Mouse (Mus musculus): ENCODE measurements around the gene Angptl6. TPM values are rescaled to one million over a fixed set of nuclear protein-coding genes. Genes with fewer than 3 reads are reported as not detected.

Angptl6 gene
- polyA plus RNA-seq, 1 experiment from 2014 or later = 4.3 TPM

- ATAC-seq (ENCODE audit: low FRiP score, low read depth) = no peak; the same call in 1 of the 2 replicates
- H3K4me3 ChIP-seq = peak overlapping the region; percentile 39
- peak overlapping the region; percentile 20 for H3K9ac ChIP-seq (replicated peaks)
- H3K27me3 ChIP-seq = no peaks in the 10 kb centered on the region
- 0 out of 2 replicates have a peak overlapping the region, but pooled peaks have one; percentile 43 for H3K27ac ChIP-seq (replicated peaks)
- no peaks in the 10 kb centered on the region for H3K9me3 ChIP-seq
- H3K4me2 ChIP-seq (replicated peaks) = peak overlapping the region; percentile 54
- no peaks in the 10 kb centered on the region for H3K36me3 ChIP-seq
- H3K4me1 ChIP-seq = 0 out of 2 replicates have a peak, but pooled peaks cover 5% of the 10 kb centered on the region
- 38% methylated on average over 14 of the region's 14 CpGs for WGBS
Observed at GRCm38 (mm10) chr9:20877118-20878040, 2.1 kb downstream of the Angptl6 start.

- no peak for ATAC-seq (ENCODE audit: low FRiP score, low read depth)
- no peak overlapping the region for H3K27ac ChIP-seq (replicated peaks)
- no peaks in the 10 kb centered on the region for H3K9me3 ChIP-seq
- 72% methylated on average over 9 of the region's 9 CpGs for WGBS
- H3K9ac ChIP-seq (replicated peaks) = no peak overlapping the region
- no peaks in the 10 kb centered on the region for H3K36me3 ChIP-seq
- peaks cover 5% of the 10 kb centered on the region; the same call in 1 of the 2 replicates for H3K27me3 ChIP-seq
- no peak overlapping the region for H3K4me3 ChIP-seq
- H3K4me2 ChIP-seq (replicated peaks) = no peak overlapping the region
- H3K4me1 ChIP-seq = 0 out of 2 replicates have a peak, but pooled peaks cover 5% of the 10 kb centered on the region
Observed at GRCm38 (mm10) chr9:20876318-20877117, 3.0 kb downstream of the Angptl6 start.

- peaks cover 18% of the 10 kb centered on the region for H3K27me3 ChIP-seq
- ATAC-seq (ENCODE audit: low FRiP score, low read depth) = no peak
- WGBS = 67% methylated on average over 23 of the region's 23 CpGs
- H3K4me3 ChIP-seq = no peak overlapping the region
- H3K9ac ChIP-seq (replicated peaks) = no peak overlapping the region
- no peak overlapping the region for H3K4me2 ChIP-seq (replicated peaks)
- H3K36me3 ChIP-seq = no peaks in the 10 kb centered on the region
- H3K9me3 ChIP-seq = no peaks in the 10 kb centered on the region
- no peak overlapping the region for H3K27ac ChIP-seq (replicated peaks)
- H3K4me1 ChIP-seq = 0 out of 2 replicates have a peak, but pooled peaks cover 5% of the 10 kb centered on the region
Observed at GRCm38 (mm10) chr9:20875021-20875790, 4.3 kb downstream of the Angptl6 start.

- 89% methylated on average over 12 of the region's 12 CpGs for WGBS
Observed at GRCm38 (mm10) chr9:20873521-20873920, 6.0 kb downstream of the Angptl6 start.

GRCm38 (mm10) chr9:20872991-20873390, 6.5 kb downstream of the Angptl6 start:
- Histone ChIP-seq H3K4me2 (replicated peaks) (no peak overlapping the region), H3K27ac (replicated peaks) (no peak overlapping the region), H3K4me3 (no peak overlapping the region), H3K9me3 (no peaks in the 10 kb centered on the region), H3K27me3 (peaks cover 40% of the 10 kb centered on the region), H3K9ac (replicated peaks) (no peak overlapping the region), H3K36me3 (no peaks in the 10 kb centered on the region), H3K4me1 (peaks cover 8% of the 10 kb centered on the region; the same call in 1 of the 2 replicates)
- WGBS = 91% methylated on average over 10 of the region's 10 CpGs
- no peak for ATAC-seq (ENCODE audit: low FRiP score, low read depth)

More at GRCm38 (mm10) chr9:20873521-20873920, 6.0 kb downstream of the Angptl6 start:
- Histone ChIP-seq H3K4me2 (replicated peaks) (no peak overlapping the region), H3K4me3 (no peak overlapping the region), H3K9me3 (no peaks in the 10 kb centered on the region), H3K9ac (replicated peaks) (no peak overlapping the region), H3K27me3 (peaks cover 35% of the 10 kb centered on the region), H3K4me1 (peaks cover 6% of the 10 kb centered on the region; the same call in 1 of the 2 replicates), H3K27ac (replicated peaks) (no peak overlapping the region), H3K36me3 (no peaks in the 10 kb centered on the region)
- no peak for ATAC-seq (ENCODE audit: low FRiP score, low read depth)

- H3K4me3 ChIP-seq = no peak overlapping the region
- no peak for ATAC-seq (ENCODE audit: low FRiP score, low read depth)
- 74% methylated on average over 12 of the region's 12 CpGs for WGBS
- H3K36me3 ChIP-seq = no peaks in the 10 kb centered on the region
- H3K4me2 ChIP-seq (replicated peaks) = no peak overlapping the region
- peaks cover 8% of the 10 kb centered on the region; the same call in 1 of the 2 replicates for H3K4me1 ChIP-seq
- peaks cover 57% of the 10 kb centered on the region for H3K27me3 ChIP-seq
- no peaks in the 10 kb centered on the region for H3K9me3 ChIP-seq
- no peak overlapping the region for H3K9ac ChIP-seq (replicated peaks)
- H3K27ac ChIP-seq (replicated peaks) = no peak overlapping the region
Observed at GRCm38 (mm10) chr9:20870211-20871173, 9.0 kb downstream of the Angptl6 start.

- Histone ChIP-seq H3K9ac (replicated peaks) (no peak overlapping the region), H3K4me2 (replicated peaks) (no peak overlapping the region; the same call in 1 of the 2 replicates), H3K27me3 (peaks cover 61% of the 10 kb centered on the region), H3K4me1 (peaks cover 8% of the 10 kb centered on the region; the same call in 1 of the 2 replicates), H3K36me3 (no peaks in the 10 kb centered on the region), H3K4me3 (no peak overlapping the region), H3K9me3 (no peaks in the 10 kb centered on the region), H3K27ac (replicated peaks) (no peak overlapping the region)
- WGBS = 7% methylated on average over 19 of the region's 19 CpGs
- ATAC-seq (ENCODE audit: low FRiP score, low read depth) = no peak
Observed at GRCm38 (mm10) chr9:20869246-20869645, 10.3 kb downstream of the Angptl6 start.

GRCm38 (mm10) chr9:20868448-20869001, 11.0 kb downstream of the Angptl6 start, which contains the start of gene A230050P20Rik:
Gene A230050P20Rik, plus strand, starts transcription at chr9:20868642.
- Histone ChIP-seq H3K36me3 (no peaks in the 10 kb centered on the region), H3K4me1 (peaks cover 8% of the 10 kb centered on the region; the same call in 1 of the 2 replicates), H3K27me3 (peaks cover 61% of the 10 kb centered on the region), H3K4me2 (replicated peaks) (peak within 1 kb of the TSS; percentile 27), H3K27ac (replicated peaks) (no peak within 1 kb of the TSS), H3K9me3 (no peaks in the 10 kb centered on the region), H3K4me3 (peak within 1 kb of the TSS; percentile 26), H3K9ac (replicated peaks) (no peak within 1 kb of the TSS)
- no peak for ATAC-seq (ENCODE audit: low FRiP score, low read depth)
- WGBS = 10% methylated on average over 52 of the region's 53 CpGs

GRCm38 (mm10) chr9:20866879-20867278, 12.6 kb downstream of the Angptl6 start:
- WGBS = 52% methylated on average over 3 of the region's 3 CpGs
- no peak for ATAC-seq (ENCODE audit: low FRiP score, low read depth)
- Histone ChIP-seq H3K9me3 (no peaks in the 10 kb centered on the region), H3K36me3 (no peaks in the 10 kb centered on the region), H3K4me3 (no peak overlapping the region), H3K4me2 (replicated peaks) (no peak overlapping the region), H3K9ac (replicated peaks) (no peak overlapping the region), H3K27ac (replicated peaks) (no peak overlapping the region), H3K27me3 (peaks cover 60% of the 10 kb centered on the region), H3K4me1 (peaks cover 8% of the 10 kb centered on the region; the same call in 1 of the 2 replicates)

- Histone ChIP-seq H3K9me3 (no peaks in the 10 kb centered on the region), H3K27me3 (peaks cover 20% of the 10 kb centered on the region), H3K9ac (replicated peaks) (no peak overlapping the region), H3K4me3 (no peak overlapping the region), H3K4me2 (replicated peaks) (no peak overlapping the region), H3K27ac (replicated peaks) (no peak overlapping the region), H3K36me3 (no peaks in the 10 kb centered on the region), H3K4me1 (no peaks in the 10 kb centered on the region)
- ATAC-seq (ENCODE audit: low FRiP score, low read depth) = no peak
- 63% methylated on average over 4 of the region's 4 CpGs for WGBS
Observed at GRCm38 (mm10) chr9:20862225-20862624, 17.3 kb downstream of the Angptl6 start.
